Mouse (Mus musculus) ovary, postnatal 36 days (tissue): ENCODE results near the gene Grin2a.
"Not testable (repeated sequence)": the region's sequence is repeated elsewhere in the genome, so short reads cannot be mapped to it uniquely, and the experiment has no call there.

Experiments
- DNase-seq: peaks from one replicate; pipeline ENCODE4 v3.0.0; 2022; ENCODE audit warnings: low spot score, mixed read lengths

The Grin2a gene

GRCm38 (mm10) chr16:9624346-9624745 is 371.0 kb downstream of the Grin2a start:
- no peak for DNase-seq

- DNase-seq: no peak
These were observed 377.2 kb downstream of the Grin2a start for GRCm38 (mm10) chr16:9618206-9618605.

- DNase-seq: no peak
These were observed 378.1 kb downstream of the Grin2a start for GRCm38 (mm10) chr16:9617215-9617614.

- DNase-seq: no peak
These were observed 378.6 kb downstream of the Grin2a start for GRCm38 (mm10) chr16:9616807-9617206.

- not testable (repeated sequence) for DNase-seq
These were observed 382.8 kb downstream of the Grin2a start for GRCm38 (mm10) chr16:9612596-9612995.

- no peak for DNase-seq
These were observed 387.9 kb downstream of the Grin2a start for GRCm38 (mm10) chr16:9607432-9607831.

- DNase-seq: no peak
These were observed 391.4 kb downstream of the Grin2a start for GRCm38 (mm10) chr16:9603983-9604382.

GRCm38 (mm10) chr16:9602579-9602978 is 392.8 kb downstream of the Grin2a start:
- no peak for DNase-seq

GRCm38 (mm10) chr16:9589176-9589575 is 406.2 kb downstream of the Grin2a start:
- DNase-seq: no peak

GRCm38 (mm10) chr16:9588431-9588830 is 406.9 kb downstream of the Grin2a start:
- DNase-seq: no peak

GRCm38 (mm10) chr16:9583981-9584380 is 411.4 kb downstream of the Grin2a start:
- DNase-seq: no peak

- no peak for DNase-seq
These were observed 423.6 kb downstream of the Grin2a start for GRCm38 (mm10) chr16:9571793-9572192.

- no peak for DNase-seq
These were observed 428.1 kb downstream of the Grin2a start for GRCm38 (mm10) chr16:9567286-9567685.

- DNase-seq: no peak
These were observed 433.5 kb downstream of the Grin2a start for GRCm38 (mm10) chr16:9561816-9562215.

GRCm38 (mm10) chr16:9535196-9535595 is 460.2 kb downstream of the Grin2a start:
- DNase-seq: no peak

GRCm38 (mm10) chr16:9533564-9534332 is 461.6 kb downstream of the Grin2a start:
- DNase-seq: no peak

- no peak for DNase-seq
These were observed 462.4 kb downstream of the Grin2a start for GRCm38 (mm10) chr16:9532843-9533532.

- no peak for DNase-seq
These were observed 468.1 kb downstream of the Grin2a start for GRCm38 (mm10) chr16:9527214-9527613.

GRCm38 (mm10) chr16:9523314-9523713 is 472.0 kb downstream of the Grin2a start:
- no peak for DNase-seq
